Mouse (Mus musculus): ENCODE data around the gene Slc38a8. TPM values are rescaled to one million over a fixed set of nuclear protein-coding genes. Genes with fewer than 3 reads are reported as not detected.

The Slc38a8 gene
- polyA plus RNA-seq, 1 experiment from 2014 or later, result 0.13 TPM

DNA sequence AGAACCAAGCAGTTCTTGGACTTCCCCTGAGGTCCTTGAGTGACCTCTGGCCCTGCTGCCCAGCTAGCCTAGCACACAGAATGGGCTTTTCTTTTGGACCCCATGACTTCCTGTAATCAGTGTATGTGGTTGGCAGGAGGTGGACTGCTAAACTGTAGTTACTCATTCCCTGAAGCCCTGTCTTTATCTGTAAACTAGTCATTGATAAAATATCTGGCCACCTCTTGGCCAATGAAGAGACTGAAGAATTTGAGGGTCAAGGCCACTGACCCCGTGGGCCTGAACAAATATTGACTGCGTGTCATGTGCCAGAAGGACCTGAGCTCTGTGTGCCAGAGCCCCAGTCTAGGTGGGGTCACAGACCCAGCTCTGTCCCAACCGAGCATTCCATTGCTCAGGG, 69.1 kb downstream of the Slc38a8 start:
- 58% methylated on average over 3 of the region's 3 CpGs for WGBS
- no peak overlapping the region for H3K27ac ChIP-seq (ENCODE audit: low read depth, low read length)
- ATAC-seq (replicated peaks; ENCODE audit: low FRiP score) (no peak), DNase-seq (ENCODE audit: low spot score) (no peak)
- H3K9ac ChIP-seq (ENCODE audit: low read length), result no peak overlapping the region
- H3K9me3 ChIP-seq (ENCODE audit: control insufficient read depth, low read length), result no peaks in the 10 kb centered on the region
- H3K4me3 ChIP-seq (ENCODE audit: low read depth, low read length), result no peak overlapping the region
- H3K4me2 ChIP-seq (ENCODE audit: low read depth, low read length, severe bottlenecking), result no peak overlapping the region
- H3K4me1 ChIP-seq (replicated peaks; ENCODE audit: control insufficient read depth, insufficient read depth, low read length), result no peaks in the 10 kb centered on the region; the same call in 1 of the 2 replicates
- no peaks in the 10 kb centered on the region for H3K36me3 ChIP-seq (ENCODE audit: control insufficient read depth, insufficient read depth, low read length)
- H3K27me3 ChIP-seq (ENCODE audit: control insufficient read depth, insufficient read depth, low read length), result no peaks in the 10 kb centered on the region

GRCm38 (mm10) chr8:119430690-119431089, 70.8 kb downstream of the Slc38a8 start:
- H3K9ac ChIP-seq (ENCODE audit: low read length), result no peak overlapping the region
- no peak overlapping the region for H3K4me2 ChIP-seq (ENCODE audit: low read depth, low read length, severe bottlenecking)
- 89% methylated on average over 7 of the region's 7 CpGs for WGBS
- H3K4me1 ChIP-seq (replicated peaks; ENCODE audit: control insufficient read depth, insufficient read depth, low read length), result no peaks in the 10 kb centered on the region
- no peak for DNase-seq (ENCODE audit: low spot score)
- no peak overlapping the region for H3K4me3 ChIP-seq (ENCODE audit: low read depth, low read length)
- H3K36me3 ChIP-seq (ENCODE audit: control insufficient read depth, insufficient read depth, low read length), result no peaks in the 10 kb centered on the region
- H3K27ac ChIP-seq (ENCODE audit: low read depth, low read length), result no peak overlapping the region
- no peaks in the 10 kb centered on the region for H3K27me3 ChIP-seq (ENCODE audit: control insufficient read depth, insufficient read depth, low read length)
- ATAC-seq (replicated peaks; ENCODE audit: low FRiP score), result no peak
- H3K9me3 ChIP-seq (ENCODE audit: control insufficient read depth, low read length), result no peaks in the 10 kb centered on the region

DNA sequence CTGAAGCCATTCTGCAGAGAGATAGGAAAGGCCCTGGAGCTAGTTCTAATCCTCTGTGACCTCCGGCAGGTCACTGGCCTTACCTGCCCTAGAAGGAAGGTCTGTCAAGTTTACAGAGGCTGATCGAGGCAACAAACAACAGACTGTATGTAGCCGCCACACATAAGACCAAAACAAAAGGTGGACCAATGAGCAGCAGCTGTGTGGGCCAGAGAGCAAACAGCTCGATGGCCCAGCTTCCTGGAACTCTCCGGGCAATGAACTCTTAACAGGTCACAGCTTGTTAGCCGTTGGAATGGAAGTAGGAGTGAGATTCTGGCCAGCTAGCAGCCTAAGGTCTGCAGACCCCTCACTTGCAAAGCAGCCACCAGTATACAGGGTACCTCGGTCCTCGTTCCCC, 71.2 kb downstream of the Slc38a8 start:
- Histone ChIP-seq H3K27me3 (ENCODE audit: control insufficient read depth, insufficient read depth, low read length) (no peaks in the 10 kb centered on the region), H3K36me3 (ENCODE audit: control insufficient read depth, insufficient read depth, low read length) (no peaks in the 10 kb centered on the region), H3K4me3 (ENCODE audit: low read depth, low read length) (no peak overlapping the region), H3K4me2 (ENCODE audit: low read depth, low read length, severe bottlenecking) (no peak overlapping the region), H3K27ac (ENCODE audit: low read depth, low read length) (no peak overlapping the region), H3K4me1 (replicated peaks; ENCODE audit: control insufficient read depth, insufficient read depth, low read length) (no peaks in the 10 kb centered on the region), H3K9me3 (ENCODE audit: control insufficient read depth, low read length) (no peaks in the 10 kb centered on the region), H3K9ac (ENCODE audit: low read length) (no peak overlapping the region)
- ATAC-seq (replicated peaks; ENCODE audit: low FRiP score), result no peak
- 80% methylated on average over 8 of the region's 8 CpGs for WGBS
- no peak for DNase-seq (ENCODE audit: low spot score)

Other genes starting within 250 kb of the Slc38a8 start
- gene Hsbp1, start 157.2 kb downstream of the Slc38a8 start, polyA plus RNA-seq (2014; fragmentation: Nextera tagmentation; extraction: Ambion mirVana), result 301 and 310 TPM in 2 replicates
- gene Mlycd, start 106.8 kb downstream of the Slc38a8 start, polyA plus RNA-seq (2014; fragmentation: Nextera tagmentation; extraction: Ambion mirVana), result 12.0 and 13.5 TPM in 2 replicates
- gene Osgin1, start 67.6 kb downstream of the Slc38a8 start, polyA plus RNA-seq (2014; fragmentation: Nextera tagmentation; extraction: Ambion mirVana), result 0.09 TPM in 1 of 2 replicates, not detected in the other
- 15.3 and 18.3 TPM in 2 replicates for gene Necab2, start 55.0 kb downstream of the Slc38a8 start, polyA plus RNA-seq (2014; fragmentation: Nextera tagmentation; extraction: Ambion mirVana)
- 98.0 and 98.2 TPM in 2 replicates for gene Mbtps1, start 57.0 kb upstream of the Slc38a8 start, polyA plus RNA-seq (2014; fragmentation: Nextera tagmentation; extraction: Ambion mirVana)
- gene Hsdl1, start 73.5 kb upstream of the Slc38a8 start, polyA plus RNA-seq (2014; fragmentation: Nextera tagmentation; extraction: Ambion mirVana), result 78.7 and 89.0 TPM in 2 replicates
- gene Dnaaf1, start 73.5 kb upstream of the Slc38a8 start, polyA plus RNA-seq (2014; fragmentation: Nextera tagmentation; extraction: Ambion mirVana), result 0.16 TPM in 1 of 2 replicates, not detected in the other
- gene Taf1c, start 103.5 kb upstream of the Slc38a8 start, polyA plus RNA-seq (2014; fragmentation: Nextera tagmentation; extraction: Ambion mirVana), result 15.2 and 17.1 TPM in 2 replicates
- not detected in 2 replicates for gene Adad2, start 111.0 kb upstream of the Slc38a8 start, polyA plus RNA-seq (2014; fragmentation: Nextera tagmentation; extraction: Ambion mirVana)
- gene Kcng4, start 134.0 kb upstream of the Slc38a8 start, polyA plus RNA-seq (2014; fragmentation: Nextera tagmentation; extraction: Ambion mirVana), result 0.07 TPM in 1 of 2 replicates, not detected in the other
- 0.63 TPM in 1 of 2 replicates, not detected in the other for gene Wfdc1, start 164.7 kb upstream of the Slc38a8 start, polyA plus RNA-seq (2014; fragmentation: Nextera tagmentation; extraction: Ambion mirVana)
- 1.0 and 1.7 TPM in 2 replicates for gene Atp2c2, start 198.3 kb upstream of the Slc38a8 start, polyA plus RNA-seq (2014; fragmentation: Nextera tagmentation; extraction: Ambion mirVana)

Data from forebrain, embryonic 11.5 days (tissue).